Mouse (Mus musculus) liver, embryonic 13.5 days (tissue): ENCODE results near the gene Rfpl4b. TPM values are rescaled to one million over a fixed set of nuclear protein-coding genes. Genes with fewer than 3 reads are reported as not detected.
A peak's percentile ranks its signal among the peaks of the same experiment; 100 is the strongest.
"Not testable (repeated sequence)": the region's sequence is repeated elsewhere in the genome, so short reads cannot be mapped to it uniquely, and the experiment has no call there.

Source experiments
- ATAC-seq: fragments of 200-750 bp; cut with Nextera tagmentation; 2 replicates; pipeline ENCODE4 v1.8.0; 2017; ENCODE audit warnings: low read depth, mild to moderate bottlenecking, moderate number of reproducible peaks, moderate library complexity
- DNase-seq: peaks from one replicate; pipeline ENCODE4 v3.0.0; 2022
- H3K27ac ChIP-seq: fragments of 300-500 bp; sonication (generic); 2 replicates; pipeline ENCODE4 v1.5.1; 2015; ENCODE audit warnings: moderate library complexity, mild to moderate bottlenecking, inconsistent platforms
- H3K27me3 ChIP-seq: fragments of 300-500 bp; sonication (generic); 2 replicates; pipeline ENCODE4 v1.6.1; 2015; ENCODE audit warnings: mild to moderate bottlenecking, inconsistent platforms
- H3K36me3 ChIP-seq: fragments of 300-500 bp; sonication (generic); 2 replicates; pipeline ENCODE4 v1.6.1; 2015; ENCODE audit warnings: mild to moderate bottlenecking, inconsistent platforms
- H3K4me1 ChIP-seq: fragments of 300-500 bp; sonication (generic); replicated peaks from 2 replicates; pipeline ENCODE4 v1.6.1; 2015; ENCODE audit warnings: inconsistent platforms
- H3K4me2 ChIP-seq: fragments of 300-500 bp; sonication (generic); 2 replicates; pipeline ENCODE4 v1.6.1; 2015; ENCODE audit warnings: inconsistent platforms, mild to moderate bottlenecking, moderate library complexity
- H3K4me3 ChIP-seq: fragments of 300-500 bp; sonication (generic); replicated peaks from 2 replicates; pipeline ENCODE4 v1.5.1; 2015; ENCODE audit warnings: mild to moderate bottlenecking, inconsistent platforms
- H3K9ac ChIP-seq: fragments of 300-500 bp; sonication (generic); 2 replicates; pipeline ENCODE4 v1.6.1; 2015; ENCODE audit warnings: mild to moderate bottlenecking, inconsistent platforms
- H3K9me3 ChIP-seq: fragments of 300-500 bp; sonication (generic); replicated peaks from 2 replicates; pipeline ENCODE4 v1.6.1; 2016; ENCODE audit warnings: inconsistent platforms
- WGBS: fragments of 180-500 bp; shearing (Covaris S2); methylation state at CpG from one replicate; pipeline ENCODE4 v1.1.7; 2015; ENCODE audit not compliant: insufficient replicate concordance; 5-methylcytosine and 5-hydroxymethylcytosine counted together
- polyA plus RNA-seq: library from polyadenylated mRNA; unstranded; fragments of >200 nt; fragmentation: Nextera tagmentation; extraction: Ambion mirVana; gene quantifications from 2 replicates; pipeline ENCODE4 v1.2.1, GENCODE M21; 2015

The Rfpl4b gene
- polyA plus RNA-seq, result not detected in 2 replicates

DNA sequence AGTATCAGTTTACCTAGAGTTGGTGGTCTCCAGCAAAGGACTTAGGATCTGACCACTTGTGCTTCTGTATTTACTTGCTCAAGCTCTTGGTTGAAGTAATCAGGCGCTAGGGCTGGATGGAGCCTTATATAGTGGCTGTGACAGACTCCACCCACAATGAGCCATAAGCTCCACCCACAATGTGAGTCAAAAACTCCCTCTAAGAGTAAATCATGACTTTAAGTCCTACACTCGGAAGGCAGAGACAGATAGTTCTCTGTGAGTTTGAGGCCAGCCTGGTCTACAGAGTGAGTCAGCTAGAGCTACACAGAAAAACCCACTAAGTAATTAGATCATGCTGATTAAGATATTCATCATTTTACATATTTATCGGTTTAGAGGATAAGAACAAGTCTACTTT lies at the start of gene Rfpl4b:
Gene Rfpl4b (minus strand): TSS at position 101 of the 400 bp plus-strand sequence.
- Histone ChIP-seq H3K9me3 (0 out of 2 replicates have a peak, but pooled peaks cover 7% of the 10 kb centered on the region), H3K4me2 (no peak within 1 kb of the TSS), H3K4me1 (no peaks in the 10 kb centered on the region), H3K9ac (no peak within 1 kb of the TSS), H3K36me3 (no peaks in the 10 kb centered on the region), H3K27me3 (no peaks in the 10 kb centered on the region), H3K4me3 (no peak within 1 kb of the TSS), H3K27ac (no peak within 1 kb of the TSS)
- no peak for ATAC-seq
- WGBS, result 64% methylated on average over 3 of the region's 3 CpGs
- no peak for DNase-seq

DNA sequence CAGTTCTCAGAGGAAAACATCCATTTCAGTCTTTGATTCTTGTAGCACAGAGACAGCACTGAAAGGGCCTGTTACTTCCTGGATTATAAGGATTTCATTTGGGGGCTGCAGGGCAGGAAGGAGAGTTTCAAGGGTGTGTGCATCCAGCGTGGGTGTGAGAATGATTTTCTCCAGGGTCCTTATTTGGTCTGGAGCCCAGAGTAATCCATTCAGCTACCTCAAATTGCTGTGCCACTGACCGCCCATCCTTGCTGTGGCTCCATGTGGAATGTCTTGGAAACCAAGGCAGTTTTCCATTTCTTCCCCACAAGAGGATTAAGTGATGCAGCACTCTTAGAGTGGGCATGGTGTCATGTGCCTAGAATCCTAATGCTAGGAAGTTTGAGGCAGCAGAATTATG lies 33.6 kb upstream of the Rfpl4b start:
- no peaks in the 10 kb centered on the region; the same call in 1 of the 2 replicates for H3K9me3 ChIP-seq

DNA sequence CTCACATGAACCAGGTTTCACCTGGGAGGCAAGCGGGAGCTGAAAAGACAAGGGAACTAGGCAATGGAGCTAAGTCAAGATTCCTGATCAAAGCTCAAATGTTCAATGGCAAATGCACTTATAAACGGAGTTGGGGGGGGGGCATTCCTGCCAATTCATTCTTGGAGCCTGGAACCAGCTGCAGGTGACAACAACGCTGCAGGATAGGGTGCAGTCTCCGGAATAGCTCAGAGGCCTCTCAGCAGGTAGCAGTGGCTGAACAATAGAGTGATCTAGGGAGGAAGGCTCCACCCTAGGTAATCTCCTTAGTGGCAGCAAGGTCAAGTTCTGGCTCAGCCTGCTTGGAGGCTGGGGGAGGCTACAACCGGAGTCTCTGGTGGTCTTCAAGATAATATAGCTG lies 28.4 kb upstream of the Rfpl4b start:
- not testable (repeated sequence) for H3K27me3 ChIP-seq, H3K4me1 ChIP-seq, H3K9ac ChIP-seq, DNase-seq, H3K4me2 ChIP-seq, H3K36me3 ChIP-seq, H3K27ac ChIP-seq, ATAC-seq, H3K9me3 ChIP-seq, H3K4me3 ChIP-seq
- WGBS, result 46% methylated on average over 5 of the region's 5 CpGs

More for the DNA sequence above, 33.6 kb upstream of the Rfpl4b start:
- Histone ChIP-seq H3K4me3 (no peak overlapping the region), H3K9ac (no peak overlapping the region), H3K4me1 (no peaks in the 10 kb centered on the region), H3K27ac (no peak overlapping the region), H3K36me3 (no peaks in the 10 kb centered on the region), H3K27me3 (no peaks in the 10 kb centered on the region), H3K4me2 (no peak overlapping the region)
- DNase-seq (no peak), ATAC-seq (no peak)
- 33% methylated on average over 2 of the region's 2 CpGs for WGBS

- peak; percentile 5 for DNase-seq
- Histone ChIP-seq H3K9ac (no peak overlapping the region), H3K4me1 (no peaks in the 10 kb centered on the region), H3K36me3 (no peaks in the 10 kb centered on the region), H3K9me3 (no peaks in the 10 kb centered on the region), H3K27me3 (no peaks in the 10 kb centered on the region), H3K4me2 (no peak overlapping the region), H3K4me3 (no peak overlapping the region), H3K27ac (no peak overlapping the region)
- ATAC-seq, result no peak
- 23% methylated on average over 8 of the region's 8 CpGs for WGBS
These were observed 27.4 kb upstream of the Rfpl4b start for GRCm38 (mm10) chr10:38848884-38849499.

DNA sequence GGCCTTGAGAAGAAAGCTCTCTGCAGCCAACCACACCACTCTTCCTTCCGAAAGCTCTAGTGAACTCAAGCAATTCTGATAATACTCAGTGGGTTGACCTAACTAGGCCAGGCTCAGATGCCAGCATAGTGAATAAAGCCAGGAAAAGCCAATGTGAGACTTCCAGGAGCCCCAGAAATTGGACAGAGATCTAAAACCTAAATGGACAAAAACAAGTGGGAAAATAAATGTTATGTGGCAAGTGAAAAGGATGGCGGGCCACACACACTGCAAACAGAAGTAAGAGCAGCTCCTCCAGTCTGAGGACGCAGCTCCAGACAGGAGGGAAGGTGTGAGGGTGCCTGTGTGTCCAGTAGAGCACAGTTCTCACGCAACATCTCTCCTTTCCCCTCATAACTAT lies 26.7 kb upstream of the Rfpl4b start:
- Histone ChIP-seq H3K36me3 (no peaks in the 10 kb centered on the region), H3K9me3 (no peaks in the 10 kb centered on the region), H3K9ac (no peak overlapping the region), H3K4me3 (no peak overlapping the region), H3K27ac (no peak overlapping the region), H3K4me2 (no peak overlapping the region), H3K27me3 (no peaks in the 10 kb centered on the region), H3K4me1 (no peaks in the 10 kb centered on the region)
- WGBS, result 68% methylated on average over 4 of the region's 4 CpGs
- ATAC-seq (no peak), DNase-seq (no peak)

GRCm38 (mm10) chr10:38823741-38824140 lies 2.2 kb upstream of the Rfpl4b start:
- 47% methylated on average over 1 of the region's 1 CpGs for WGBS
- Histone ChIP-seq H3K4me3 (no peak overlapping the region), H3K4me1 (no peaks in the 10 kb centered on the region), H3K4me2 (no peak overlapping the region), H3K36me3 (no peaks in the 10 kb centered on the region), H3K27ac (no peak overlapping the region), H3K9me3 (0 out of 2 replicates have a peak, but pooled peaks cover 7% of the 10 kb centered on the region), H3K9ac (no peak overlapping the region), H3K27me3 (no peaks in the 10 kb centered on the region)
- ATAC-seq (no peak), DNase-seq (no peak)

DNA sequence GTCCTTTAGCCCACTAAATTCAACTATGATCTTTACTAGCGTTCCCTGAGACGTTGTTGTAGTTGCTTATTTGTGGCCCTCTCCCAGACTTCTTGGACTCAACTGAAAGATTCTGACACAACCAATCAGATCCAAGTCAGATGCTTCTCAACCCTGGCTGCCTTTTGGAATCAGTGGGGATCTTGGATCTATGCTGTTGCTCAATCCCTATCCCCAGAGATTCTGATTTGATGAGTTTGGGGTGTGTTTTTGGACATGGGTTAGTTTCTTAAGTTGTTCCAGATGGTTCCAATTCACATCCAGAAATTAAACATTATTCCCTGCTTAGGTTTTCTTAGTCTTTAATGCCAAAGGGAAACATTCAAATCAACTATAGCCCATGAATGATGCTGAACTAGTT lies 15.5 kb downstream of the Rfpl4b start:
- ATAC-seq, result no peak
- Histone ChIP-seq H3K9me3 (no peaks in the 10 kb centered on the region), H3K9ac (no peak overlapping the region), H3K27ac (no peak overlapping the region), H3K36me3 (no peaks in the 10 kb centered on the region), H3K4me1 (no peaks in the 10 kb centered on the region), H3K27me3 (no peaks in the 10 kb centered on the region), H3K4me2 (no peak overlapping the region), H3K4me3 (no peak overlapping the region)
- DNase-seq, result no peak
- WGBS, result 73% methylated on average over 2 of the region's 2 CpGs

DNA sequence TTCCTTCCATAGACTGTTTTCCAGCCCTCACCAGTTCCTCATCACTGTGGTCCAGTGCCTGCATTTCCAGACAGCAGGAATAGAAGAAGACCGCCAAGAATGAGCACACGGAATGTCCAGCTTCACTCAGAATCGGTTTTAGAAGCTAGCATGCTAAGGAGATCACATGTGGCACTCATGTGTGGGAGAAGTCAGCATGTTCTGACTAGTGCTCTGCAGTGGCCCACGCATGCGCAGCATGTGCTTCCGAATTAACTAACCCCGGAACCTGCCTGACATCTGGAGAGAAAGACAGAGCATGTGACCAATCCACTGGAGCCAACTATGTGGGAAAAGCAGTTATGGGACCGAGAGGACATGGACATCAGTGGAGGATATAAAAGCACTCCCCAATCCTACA lies 17.5 kb downstream of the Rfpl4b start:
- ATAC-seq (no peak), DNase-seq (no peak)
- Histone ChIP-seq H3K4me2 (no peak overlapping the region), H3K9me3 (no peaks in the 10 kb centered on the region), H3K4me1 (no peaks in the 10 kb centered on the region), H3K27me3 (no peaks in the 10 kb centered on the region), H3K9ac (no peak overlapping the region), H3K36me3 (no peaks in the 10 kb centered on the region), H3K4me3 (no peak overlapping the region), H3K27ac (no peak overlapping the region)
- 72% methylated on average over 8 of the region's 8 CpGs for WGBS

DNA sequence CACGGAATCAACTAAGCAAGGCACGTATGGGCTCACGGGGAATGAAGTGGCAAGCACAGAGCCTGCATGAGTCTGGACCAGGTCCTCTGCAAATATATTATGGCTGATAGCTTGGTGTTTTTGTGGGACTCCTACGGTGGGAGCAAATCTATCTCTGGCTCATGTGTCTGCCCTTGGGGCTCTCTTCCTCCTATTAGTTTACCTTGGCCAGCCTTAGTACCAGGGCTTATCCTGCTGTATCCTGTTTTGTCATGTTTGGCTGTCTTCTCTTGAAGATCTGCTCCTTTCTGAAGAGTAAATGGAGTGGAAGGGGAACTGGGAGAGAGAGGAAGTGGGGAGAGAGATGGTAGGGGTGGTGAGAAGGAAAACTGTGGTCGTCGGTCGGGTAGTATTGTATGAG lies 18.3 kb downstream of the Rfpl4b start:
- H3K4me1 ChIP-seq, result no peaks in the 10 kb centered on the region
- WGBS, result 61% methylated on average over 7 of the region's 7 CpGs
- no peaks in the 10 kb centered on the region for H3K36me3 ChIP-seq
- H3K27ac ChIP-seq, result no peak overlapping the region
- no peak for ATAC-seq
- DNase-seq, result no peak
- H3K9me3 ChIP-seq, result no peaks in the 10 kb centered on the region
- no peak overlapping the region for H3K9ac ChIP-seq
- H3K4me3 ChIP-seq, result no peak overlapping the region
- H3K27me3 ChIP-seq, result no peaks in the 10 kb centered on the region
- no peak overlapping the region for H3K4me2 ChIP-seq

DNA sequence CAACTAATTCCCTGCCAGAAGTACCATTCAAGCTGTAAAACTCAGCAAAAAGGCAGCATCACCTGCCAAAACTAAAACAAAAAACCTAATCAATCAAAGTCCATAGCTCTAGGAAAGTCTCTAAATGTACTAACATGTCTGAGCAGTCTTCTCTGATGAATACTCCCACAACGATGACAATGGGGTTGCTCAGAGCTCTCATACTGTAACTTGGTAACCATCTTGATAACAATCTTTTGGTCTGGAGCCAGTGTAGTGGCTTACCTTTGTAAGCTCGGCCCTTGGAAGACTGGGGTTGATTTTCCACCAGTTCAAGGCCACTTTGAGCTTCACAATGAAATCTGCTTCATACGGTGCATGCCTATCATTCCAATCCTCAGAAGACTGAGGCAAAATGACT lies 33.0 kb downstream of the Rfpl4b start:
- Histone ChIP-seq H3K36me3 (no peaks in the 10 kb centered on the region), H3K9me3 (no peaks in the 10 kb centered on the region), H3K27me3 (no peaks in the 10 kb centered on the region), H3K27ac (no peak overlapping the region), H3K4me1 (no peaks in the 10 kb centered on the region), H3K4me2 (no peak overlapping the region), H3K4me3 (no peak overlapping the region), H3K9ac (no peak overlapping the region)
- 55% methylated on average over 3 of the region's 3 CpGs for WGBS
- ATAC-seq (no peak), DNase-seq (no peak)
